Mouse (Mus musculus) bone marrow, adult 2 months (tissue): ENCODE results near the gene Tsku. TPM values are rescaled to one million over a fixed set of nuclear protein-coding genes. Genes with fewer than 3 reads are reported as not detected.

Experiments
- H3K27ac ChIP-seq: fragments of 200-500 bp; 2 replicates; pipeline ENCODE4 v1.5.1; 2012; ENCODE audit warnings: low read depth, mild to moderate bottlenecking, control low read depth, inconsistent platforms, low read length; ENCODE audit not compliant: control insufficient read depth, poor library complexity, insufficient read depth
- H3K4me1 ChIP-seq: fragments of 200-500 bp; 2 replicates; pipeline ENCODE4 v1.6.1; 2011; ENCODE audit warnings: low read length; ENCODE audit not compliant: control insufficient read depth, insufficient read depth
- H3K4me3 ChIP-seq: fragments of 200-500 bp; replicated peaks from 2 replicates; pipeline ENCODE3; 2011; ENCODE audit warnings: mild to moderate bottlenecking, low read depth, low read length, control low read depth; ENCODE audit not compliant: control insufficient read depth
- CTCF ChIP-seq: fragments of 200-500 bp; IDR thresholded peaks from 2 replicates; pipeline ENCODE4 v1.5.1; 2011; ENCODE audit warnings: low read length, control low read depth; ENCODE audit not compliant: control insufficient read depth, insufficient read depth
- POLR2A ChIP-seq: fragments of 200-500 bp; IDR thresholded peaks from 2 replicates; pipeline ENCODE4 v1.6.1; 2011; ENCODE audit warnings: low read depth, mild to moderate bottlenecking, control low read depth, low read length, borderline replicate concordance; ENCODE audit not compliant: control insufficient read depth
- WGBS: fragments of 180-500 bp; shearing (Covaris S2); methylation state at CpG from one replicate; pipeline ENCODE4 v1.1.7; 2018; 5-methylcytosine and 5-hydroxymethylcytosine counted together
- polyA plus RNA-seq: library from polyadenylated mRNA; stranded (reverse); fragments of >200 nt; gene quantifications from 2 replicates; pipeline ENCODE4 v1.2.4, GENCODE M21; 2011; ENCODE audit warnings: low replicate concordance; ENCODE audit not compliant: missing spikeins, insufficient read depth, insufficient read length

Gene Tsku
- polyA plus RNA-seq, 1 experiment, result 3.2 TPM

- TF ChIP-seq CTCF, result no peak
- no peak for TF ChIP-seq POLR2A
- no peaks in the 10 kb centered on the region for H3K4me1 ChIP-seq
- 88% methylated on average over 9 of the region's 9 CpGs for WGBS
- no peak overlapping the region for H3K4me3 ChIP-seq
- no peak overlapping the region for H3K27ac ChIP-seq
These were observed 28.5 kb upstream of the Tsku start for GRCm38 (mm10) chr7:98389656-98390055.

DNA sequence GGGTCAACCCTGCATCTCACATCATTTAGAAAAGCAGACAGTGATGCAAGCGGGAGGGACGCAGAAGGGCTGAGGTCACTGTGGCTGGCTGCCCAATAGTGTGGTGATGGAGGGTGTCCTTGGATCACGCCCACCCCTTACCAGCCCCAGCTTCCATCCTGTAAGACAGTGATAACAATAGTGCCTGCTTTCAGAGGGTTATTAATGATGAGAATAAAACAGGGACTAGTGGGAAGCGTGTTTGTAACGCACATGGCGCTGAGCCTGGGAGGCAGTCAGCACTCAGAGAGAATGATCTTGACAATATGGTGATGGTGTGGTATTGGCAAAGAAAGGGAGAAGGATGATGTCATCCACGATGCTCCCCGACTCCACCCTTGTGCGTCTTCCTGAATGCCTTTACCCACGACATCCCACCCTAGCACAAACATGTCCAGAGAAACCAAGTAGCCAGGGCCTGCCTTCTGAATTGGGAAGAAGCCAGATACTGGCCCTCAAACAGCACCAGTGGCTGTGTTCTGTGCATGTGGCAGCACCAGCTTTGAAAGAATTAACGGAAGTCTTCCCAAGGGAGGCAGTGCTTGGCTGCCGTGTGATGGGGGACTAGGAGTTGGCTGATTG, 27.9 kb upstream of the Tsku start:
- no peak for TF ChIP-seq POLR2A
- no peak for TF ChIP-seq CTCF
- 81% methylated on average over 12 of the region's 12 CpGs for WGBS
- no peak overlapping the region for H3K27ac ChIP-seq
- H3K4me3 ChIP-seq, result no peak overlapping the region
- no peaks in the 10 kb centered on the region for H3K4me1 ChIP-seq

DNA sequence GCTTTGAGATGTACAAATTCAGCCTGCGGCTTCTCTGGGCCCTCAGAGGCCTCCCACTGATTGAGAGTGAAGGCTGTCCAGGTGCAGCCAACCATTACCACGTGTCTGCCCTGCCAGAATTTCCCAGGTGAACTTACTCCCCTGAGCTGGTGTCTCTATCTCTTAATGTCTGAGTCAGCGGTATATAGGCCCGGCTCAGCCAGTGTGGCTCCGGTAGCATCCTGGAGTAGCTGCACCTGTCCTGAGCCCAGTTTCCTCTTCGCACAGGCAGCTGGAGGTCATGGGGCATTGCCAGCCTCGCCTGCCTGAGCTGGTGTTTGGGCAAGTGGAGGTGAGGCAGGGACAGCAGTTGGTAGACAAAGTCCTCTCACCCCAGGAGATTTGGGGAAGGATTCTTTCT, 26.1 kb upstream of the Tsku start:
- no peaks in the 10 kb centered on the region for H3K4me1 ChIP-seq
- H3K27ac ChIP-seq, result no peak overlapping the region
- TF ChIP-seq CTCF, result no peak
- no peak for TF ChIP-seq POLR2A
- H3K4me3 ChIP-seq, result no peak overlapping the region
- 80% methylated on average over 7 of the region's 7 CpGs for WGBS

GRCm38 (mm10) chr7:98385168-98385567, 24.0 kb upstream of the Tsku start:
- Histone ChIP-seq H3K4me1 (no peaks in the 10 kb centered on the region), H3K4me3 (no peak overlapping the region), H3K27ac (no peak overlapping the region)
- TF ChIP-seq CTCF, result no peak
- TF ChIP-seq POLR2A, result no peak
- 4% methylated on average over 1 of the region's 1 CpGs for WGBS

- Histone ChIP-seq H3K4me1 (no peaks in the 10 kb centered on the region), H3K27ac (no peak overlapping the region), H3K4me3 (no peak overlapping the region)
- WGBS, result 43% methylated on average over 4 of the region's 4 CpGs
- no peak for TF ChIP-seq POLR2A
- TF ChIP-seq CTCF, result no peak
These were observed 22.2 kb upstream of the Tsku start for GRCm38 (mm10) chr7:98383337-98383736.

- WGBS, result 37% methylated on average over 6 of the region's 6 CpGs
- H3K27ac ChIP-seq, result no peak overlapping the region
These were observed 21.7 kb upstream of the Tsku start for GRCm38 (mm10) chr7:98382784-98383183.

DNA sequence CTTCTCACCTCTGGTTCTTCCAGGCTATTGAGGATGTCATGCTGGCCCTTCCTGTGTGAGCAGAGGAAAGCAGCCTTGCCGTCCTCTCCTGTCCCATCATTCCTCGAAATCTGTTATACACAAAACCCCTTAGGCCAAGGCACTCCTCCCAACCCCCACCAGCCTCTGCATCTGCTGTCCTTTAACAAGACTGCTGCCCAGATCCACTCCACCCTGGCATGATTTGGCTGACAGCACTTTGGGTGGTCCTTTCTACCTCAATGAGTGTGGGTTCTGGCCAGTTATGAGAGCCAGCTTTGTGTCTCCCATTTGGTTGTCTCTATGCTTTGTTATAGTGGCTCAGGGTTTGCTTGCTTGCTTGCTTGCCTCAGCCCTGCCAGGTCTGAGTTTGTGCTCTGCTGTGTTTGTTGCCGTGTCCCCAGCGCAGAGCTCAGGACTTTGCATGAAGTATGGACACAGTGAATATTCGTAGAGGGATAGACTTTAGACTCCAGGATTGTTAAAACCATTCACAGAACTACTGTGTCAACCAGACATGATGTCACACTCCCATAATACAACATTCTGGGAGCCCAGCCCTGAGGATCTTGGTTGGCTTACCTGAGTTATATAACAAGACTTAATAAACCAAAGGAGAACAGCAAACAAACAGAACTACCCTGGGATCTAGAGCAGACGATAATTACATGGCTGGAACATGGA, 19.2 kb upstream of the Tsku start:
- H3K4me1 ChIP-seq, result no peaks in the 10 kb centered on the region
- TF ChIP-seq CTCF, result no peak
- H3K27ac ChIP-seq, result no peak overlapping the region
- no peak overlapping the region for H3K4me3 ChIP-seq
- 78% methylated on average over 6 of the region's 6 CpGs for WGBS

More at GRCm38 (mm10) chr7:98382784-98383183, 21.7 kb upstream of the Tsku start:
- H3K4me1 ChIP-seq, result no peaks in the 10 kb centered on the region
- no peak for TF ChIP-seq CTCF
- TF ChIP-seq POLR2A, result no peak
- no peak overlapping the region for H3K4me3 ChIP-seq

DNA sequence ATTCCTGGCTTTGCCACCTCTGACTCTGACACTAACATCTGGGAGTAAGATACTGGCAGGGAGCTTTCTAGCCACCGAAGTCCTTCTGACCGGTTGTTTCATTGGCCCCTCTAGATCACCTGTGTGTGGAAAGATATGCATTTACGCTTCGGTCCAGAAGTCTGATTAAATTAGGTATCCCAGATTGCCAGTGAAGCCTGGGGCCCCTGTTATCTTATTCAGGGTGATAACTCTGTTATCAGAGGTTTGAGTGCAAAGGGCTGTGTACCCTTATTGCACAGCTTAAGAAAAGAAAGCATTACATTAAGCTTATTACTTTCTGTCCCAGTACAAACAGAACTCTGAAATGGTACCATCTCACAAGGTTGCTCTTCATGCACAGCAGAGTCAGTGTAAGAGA, 18.1 kb upstream of the Tsku start:
- H3K4me3 ChIP-seq, result no peak overlapping the region
- WGBS, result 77% methylated on average over 4 of the region's 4 CpGs
- H3K4me1 ChIP-seq, result no peaks in the 10 kb centered on the region
- TF ChIP-seq CTCF (no peak), POLR2A (no peak)
- H3K27ac ChIP-seq, result no peak overlapping the region

- Histone ChIP-seq H3K4me1 (no peaks in the 10 kb centered on the region), H3K27ac (no peak overlapping the region), H3K4me3 (no peak overlapping the region)
- 56% methylated on average over 5 of the region's 5 CpGs for WGBS
- TF ChIP-seq POLR2A (no peak), CTCF (no peak)
These were observed 16.1 kb upstream of the Tsku start for GRCm38 (mm10) chr7:98377257-98377656.
